Mouse (Mus musculus) heart, embryonic 16.5 days (tissue): ENCODE results near the gene Tpx2. TPM values are rescaled to one million over a fixed set of nuclear protein-coding genes. Genes with fewer than 3 reads are reported as not detected.

ENCODE experiments used
- ATAC-seq: fragments of 200-750 bp; cut with Nextera tagmentation; replicated peaks from 2 replicates; pipeline ENCODE4 v1.8.0; 2017; ENCODE audit warnings: moderate number of reproducible peaks; ENCODE audit not compliant: insufficient read depth, low FRiP score; ENCODE audit errors: extremely low read depth
- H3K27ac ChIP-seq: fragments of 300-500 bp; sonication (generic); 2 replicates; pipeline ENCODE4 v1.5.1; 2014; ENCODE audit warnings: mild to moderate bottlenecking, low read length, control low read depth, moderate library complexity
- H3K27me3 ChIP-seq: fragments of 300-500 bp; sonication (generic); 2 replicates; pipeline ENCODE4 v1.6.1; 2014; ENCODE audit warnings: low read length, mixed read lengths; ENCODE audit not compliant: control insufficient read depth, insufficient read depth
- H3K36me3 ChIP-seq: fragments of 300-500 bp; sonication (generic); 2 replicates; pipeline ENCODE4 v1.6.1; 2014; ENCODE audit not compliant: control insufficient read depth, insufficient read depth
- H3K4me1 ChIP-seq: fragments of 300-500 bp; sonication (generic); 2 replicates; pipeline ENCODE4 v1.6.1; 2014; ENCODE audit warnings: low read length, mixed read lengths; ENCODE audit not compliant: control insufficient read depth, insufficient read depth
- H3K4me2 ChIP-seq: fragments of 300-500 bp; sonication (generic); 2 replicates; pipeline ENCODE4 v1.6.1; 2014; ENCODE audit warnings: low read depth, mild to moderate bottlenecking, control low read depth, low read length
- H3K4me3 ChIP-seq: fragments of 300-500 bp; sonication (generic); 2 replicates; pipeline ENCODE4 v1.5.1; 2014; ENCODE audit warnings: mild to moderate bottlenecking, control low read depth, low read length
- H3K9ac ChIP-seq: fragments of 300-500 bp; sonication (generic); 2 replicates; pipeline ENCODE4 v1.6.1; 2014; ENCODE audit warnings: low read length, control low read depth
- H3K9me3 ChIP-seq: fragments of 300-500 bp; sonication (generic); replicated peaks from 2 replicates; pipeline ENCODE4 v1.6.1; 2016; ENCODE audit warnings: low read length; ENCODE audit not compliant: control insufficient read depth
- WGBS: fragments of 180-500 bp; shearing (Covaris S2); extraction: QIAGEN DNeasy Blood & Tissue Kit; methylation state at CpG from one replicate; pipeline ENCODE4 v1.1.7; 2014; 5-methylcytosine and 5-hydroxymethylcytosine counted together
- polyA plus RNA-seq: library from polyadenylated mRNA; unstranded; fragments of >200 nt; fragmentation: Nextera tagmentation; extraction: Ambion mirVana; gene quantifications from 2 replicates; pipeline ENCODE4 v1.2.1, GENCODE M21; 2015

The Tpx2 gene
- polyA plus RNA-seq = 45.4 and 55.1 TPM in 2 replicates

DNA sequence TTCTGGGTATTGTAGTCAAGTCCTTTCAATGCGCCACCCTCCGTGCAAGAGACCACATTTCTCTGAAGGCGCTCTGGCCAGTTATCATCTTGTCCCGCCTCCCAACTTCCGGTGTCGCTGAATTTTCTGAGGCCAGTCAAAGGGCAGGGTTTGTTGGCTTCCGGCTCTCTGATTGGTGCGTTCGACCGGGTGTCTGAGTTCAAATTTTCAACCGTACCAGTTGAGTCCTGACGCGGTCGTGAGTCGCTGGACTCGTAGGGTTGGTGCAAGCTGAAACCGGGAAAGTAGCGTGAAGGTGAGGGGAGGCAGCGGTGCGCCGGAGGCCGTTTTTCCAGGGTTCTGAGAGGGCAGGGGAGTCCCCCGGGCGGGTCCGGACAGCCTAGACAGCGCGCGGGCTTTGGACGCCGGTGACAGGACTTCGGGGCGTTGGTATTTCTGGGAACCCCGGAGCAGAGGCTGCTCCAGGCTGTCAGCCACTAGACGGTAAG is at the start of gene Tpx2:
Gene Tpx2 (plus strand): TSS at position 150 of the 488 bp plus-strand sequence.
- peaks cover 15% of the 10 kb centered on the region for H3K4me1 ChIP-seq

DNA sequence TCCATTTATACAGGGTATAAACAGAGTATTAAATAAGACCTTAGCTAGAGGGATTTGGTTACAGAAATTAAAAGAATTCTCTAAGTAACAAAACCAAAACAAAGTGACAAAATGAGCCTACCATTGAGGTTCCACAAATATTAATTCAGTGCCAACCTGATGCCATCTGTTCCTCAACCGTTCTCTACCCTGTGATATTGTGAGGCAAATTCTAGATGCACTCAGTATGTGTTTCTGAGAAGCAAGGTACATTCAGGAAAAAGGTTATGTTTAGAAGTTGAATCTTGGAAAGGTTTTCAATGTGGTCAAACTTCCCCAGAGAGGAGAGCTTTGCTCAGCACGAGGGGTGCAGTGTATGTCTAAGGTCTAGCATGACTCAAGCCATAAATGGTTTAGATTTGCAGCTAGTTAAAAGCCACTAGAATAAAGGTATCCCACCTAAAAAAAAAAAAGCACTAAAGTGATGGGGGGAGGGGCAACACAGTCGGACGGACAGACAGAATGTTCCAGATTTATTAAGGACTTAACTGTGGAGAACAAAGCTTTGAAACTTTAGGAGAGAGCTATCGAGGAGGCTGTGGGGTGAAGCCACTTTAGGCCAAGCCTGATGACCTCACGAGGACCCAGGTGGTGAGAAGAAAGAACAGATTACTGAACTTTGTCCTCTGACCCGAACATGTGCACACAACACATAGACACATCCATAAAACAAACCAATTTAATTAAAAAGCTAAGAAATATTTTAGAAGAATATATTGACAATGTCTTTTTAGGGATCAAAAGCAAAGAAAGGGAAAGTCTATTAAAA is 47.6 kb upstream of the Tpx2 start:
- H3K9me3 ChIP-seq = no peaks in the 10 kb centered on the region
- no peak overlapping the region for H3K27ac ChIP-seq
- no peak overlapping the region for H3K4me3 ChIP-seq
- H3K4me2 ChIP-seq = no peak overlapping the region
- H3K36me3 ChIP-seq = no peaks in the 10 kb centered on the region
- ATAC-seq = no peak
- peaks cover 16% of the 10 kb centered on the region for H3K4me1 ChIP-seq
- WGBS = 72% methylated on average over 7 of the region's 7 CpGs
- H3K9ac ChIP-seq = no peak overlapping the region
- H3K27me3 ChIP-seq = no peaks in the 10 kb centered on the region

More for the DNA sequence above, at the start of gene Tpx2:
- H3K27ac ChIP-seq = peak within 1 kb of the TSS; percentile 78
- peak within 1 kb of the TSS; percentile 65 for H3K4me2 ChIP-seq
- no peaks in the 10 kb centered on the region for H3K9me3 ChIP-seq
- peak within 1 kb of the TSS; percentile 68 for H3K4me3 ChIP-seq
- H3K27me3 ChIP-seq = no peaks in the 10 kb centered on the region
- peak within 1 kb of the TSS; percentile 80 for H3K9ac ChIP-seq
- 0% methylated on average over 34 of the region's 34 CpGs for WGBS
- peaks cover 5% of the 10 kb centered on the region; the same call in 1 of the 2 replicates for H3K36me3 ChIP-seq
- peak; percentile 99 for ATAC-seq

DNA sequence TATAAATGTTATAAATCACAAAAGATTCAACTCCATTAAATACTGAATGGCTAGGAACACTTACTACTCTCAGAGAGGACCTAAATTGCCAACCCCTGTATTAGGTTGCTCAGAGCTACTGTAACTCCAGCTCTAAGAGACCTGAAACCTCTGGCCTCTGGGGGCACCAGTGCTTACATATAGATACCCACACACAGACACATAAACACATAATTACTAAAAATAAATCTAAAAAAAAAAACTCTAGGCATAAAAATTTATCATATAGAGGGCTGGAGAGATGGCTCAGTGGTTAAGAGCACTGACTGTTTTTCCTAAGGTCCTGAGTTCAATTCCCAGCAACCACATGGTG is 47.0 kb upstream of the Tpx2 start:
- ATAC-seq = no peak
- H3K4me3 ChIP-seq = no peak overlapping the region

DNA sequence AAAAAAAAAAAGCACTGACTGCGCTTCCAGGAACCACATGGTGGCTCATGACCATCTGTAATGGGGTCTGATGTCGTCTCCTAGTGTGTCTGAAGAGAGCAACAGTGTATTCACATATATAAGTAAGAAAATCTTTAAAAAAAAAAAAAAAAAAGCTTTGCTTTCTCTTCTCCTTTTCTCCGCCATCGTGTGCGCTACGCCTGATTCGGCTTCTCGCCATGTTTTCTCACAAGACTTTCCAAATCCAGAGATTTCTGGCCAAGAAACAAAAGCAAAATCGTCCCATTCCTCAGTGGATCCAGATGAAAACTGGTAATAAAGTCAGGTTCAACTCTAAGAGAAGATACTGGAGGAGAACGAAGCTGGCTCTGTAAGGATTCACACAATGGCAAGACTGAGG is 45.5 kb upstream of the Tpx2 start:
- Histone ChIP-seq H3K9me3 (no peaks in the 10 kb centered on the region), H3K4me1 (peaks cover 29% of the 10 kb centered on the region)
- 92% methylated on average over 10 of the region's 10 CpGs for WGBS

More for the DNA sequence above, 47.0 kb upstream of the Tpx2 start:
- no peaks in the 10 kb centered on the region for H3K36me3 ChIP-seq
- no peaks in the 10 kb centered on the region for H3K27me3 ChIP-seq
- H3K4me1 ChIP-seq = peaks cover 20% of the 10 kb centered on the region
- no peak overlapping the region for H3K9ac ChIP-seq
- H3K27ac ChIP-seq = no peak overlapping the region
- no peak overlapping the region for H3K4me2 ChIP-seq
- H3K9me3 ChIP-seq = no peaks in the 10 kb centered on the region

DNA sequence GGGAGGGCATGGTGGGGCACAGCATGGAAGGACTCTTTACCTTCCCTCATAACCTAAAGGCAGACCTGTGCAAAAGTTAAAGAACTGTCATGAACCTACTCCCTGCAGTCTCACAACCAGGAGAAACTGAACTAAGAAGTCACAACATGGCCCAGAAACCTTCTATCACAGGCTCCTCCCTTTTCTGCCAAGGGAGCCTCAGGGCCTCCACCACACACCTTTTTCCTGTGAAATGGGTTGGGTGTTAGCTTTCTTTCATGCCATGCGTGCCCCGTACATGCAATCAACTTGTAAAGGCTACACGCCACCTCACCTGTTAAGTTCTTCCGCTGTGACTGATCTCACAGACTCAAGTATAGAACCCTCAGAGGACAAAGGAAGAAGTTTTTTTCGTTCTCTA is 44.7 kb upstream of the Tpx2 start:
- 91% methylated on average over 5 of the region's 5 CpGs for WGBS
- no peak overlapping the region for H3K9ac ChIP-seq
- peaks cover 24% of the 10 kb centered on the region for H3K4me1 ChIP-seq
- H3K27ac ChIP-seq = no peak overlapping the region
- H3K9me3 ChIP-seq = no peaks in the 10 kb centered on the region
- H3K4me2 ChIP-seq = no peak overlapping the region
- ATAC-seq = no peak
- no peaks in the 10 kb centered on the region for H3K27me3 ChIP-seq
- no peak overlapping the region for H3K4me3 ChIP-seq
- no peaks in the 10 kb centered on the region for H3K36me3 ChIP-seq

More for the DNA sequence above, 45.5 kb upstream of the Tpx2 start:
- no peak overlapping the region for H3K4me2 ChIP-seq
- H3K36me3 ChIP-seq = no peaks in the 10 kb centered on the region
- H3K27me3 ChIP-seq = no peaks in the 10 kb centered on the region
- H3K4me3 ChIP-seq = no peak overlapping the region
- no peak for ATAC-seq
- no peak overlapping the region for H3K27ac ChIP-seq
- H3K9ac ChIP-seq = no peak overlapping the region

DNA sequence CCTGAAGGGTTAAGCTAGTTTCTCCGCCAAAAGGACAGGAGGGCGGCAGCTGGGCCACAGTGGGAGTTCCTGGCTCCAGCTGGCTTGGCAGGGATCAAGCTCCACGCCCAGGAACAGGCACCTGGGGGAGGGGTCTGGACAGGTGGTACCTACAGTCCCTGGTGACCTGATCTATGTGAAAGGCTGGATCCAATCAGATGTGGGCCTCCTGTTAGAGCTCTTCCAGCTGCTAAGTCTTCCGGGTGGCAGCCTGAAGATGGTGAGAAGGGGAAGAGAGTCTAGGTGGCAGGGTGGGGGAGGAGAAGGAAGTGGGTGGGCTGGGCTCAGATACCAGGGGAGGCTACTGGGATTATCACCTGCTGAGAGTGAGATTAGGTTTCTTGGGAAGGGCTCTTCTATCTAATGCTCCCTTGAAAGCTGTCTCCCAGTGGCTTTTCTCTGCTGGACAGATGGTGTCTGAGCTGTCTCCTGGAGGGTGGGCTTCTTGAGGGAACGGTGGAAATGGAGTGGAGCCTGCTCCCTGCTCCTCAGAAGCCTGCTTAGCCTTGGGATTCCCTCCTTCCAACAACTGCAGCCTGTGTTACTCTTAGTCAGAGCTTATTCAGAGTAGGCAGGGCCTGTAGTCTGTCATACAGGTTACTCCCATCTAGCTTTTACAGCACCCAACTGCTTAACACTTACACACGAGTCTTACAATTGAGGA is 43.2 kb upstream of the Tpx2 start:
- WGBS = 15% methylated on average over 6 of the region's 6 CpGs
- Histone ChIP-seq H3K27ac (0 out of 2 replicates have a peak overlapping the region, but pooled peaks have one; percentile 10), H3K36me3 (no peaks in the 10 kb centered on the region), H3K4me3 (no peak overlapping the region), H3K27me3 (no peaks in the 10 kb centered on the region), H3K9me3 (no peaks in the 10 kb centered on the region), H3K4me2 (no peak overlapping the region), H3K9ac (no peak overlapping the region), H3K4me1 (peaks cover 24% of the 10 kb centered on the region)
- peak; percentile 53; the same call in 1 of the 2 replicates for ATAC-seq

DNA sequence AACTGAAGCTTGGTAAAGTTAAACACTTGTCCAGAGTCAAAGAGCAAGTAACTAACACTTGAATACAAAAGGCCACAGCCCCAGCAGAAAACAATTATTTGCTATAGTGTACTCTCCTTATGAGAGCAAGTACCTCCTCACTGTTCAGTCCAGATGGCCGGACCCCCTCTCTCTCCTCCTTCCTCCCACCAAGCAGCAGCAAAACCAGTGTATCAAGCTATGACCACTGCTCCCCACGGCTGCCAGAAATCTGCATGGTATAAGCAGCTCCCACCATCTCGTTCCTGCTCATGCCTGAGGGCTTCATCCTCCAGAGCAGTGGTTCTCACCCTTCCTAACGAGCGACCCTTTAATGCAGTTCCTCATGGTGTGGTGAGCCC is 42.7 kb upstream of the Tpx2 start:
- H3K9me3 ChIP-seq = no peaks in the 10 kb centered on the region
- H3K36me3 ChIP-seq = no peaks in the 10 kb centered on the region
- no peak overlapping the region for H3K9ac ChIP-seq
- H3K27me3 ChIP-seq = no peaks in the 10 kb centered on the region
- H3K4me2 ChIP-seq = no peak overlapping the region
- ATAC-seq = no peak
- H3K27ac ChIP-seq = no peak overlapping the region
- peaks cover 24% of the 10 kb centered on the region for H3K4me1 ChIP-seq
- WGBS = 60% methylated on average over 5 of the region's 5 CpGs
- H3K4me3 ChIP-seq = no peak overlapping the region

DNA sequence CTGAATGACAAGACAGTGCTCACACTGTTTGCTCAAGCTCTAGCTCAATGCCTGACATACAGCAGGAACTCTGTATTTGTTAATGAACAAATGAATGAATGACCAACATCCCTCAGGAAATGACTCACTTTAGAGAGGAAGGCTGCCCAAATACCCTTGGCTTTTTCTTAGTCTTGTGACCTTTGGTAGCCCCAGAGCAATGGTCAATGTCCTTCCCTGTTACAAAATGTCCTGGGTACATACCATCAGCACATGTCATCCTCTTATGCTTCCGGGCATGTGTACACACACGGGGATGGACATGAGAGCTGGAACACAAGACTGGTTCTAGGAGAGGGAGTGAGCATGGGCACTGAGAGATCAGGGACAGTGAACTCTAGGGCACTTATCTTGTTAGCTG is 41.7 kb upstream of the Tpx2 start:
- H3K4me1 ChIP-seq = peaks cover 30% of the 10 kb centered on the region
- 46% methylated on average over 2 of the region's 2 CpGs for WGBS
- peak overlapping the region; percentile 2; the same call in 1 of the 2 replicates for H3K27ac ChIP-seq
- no peaks in the 10 kb centered on the region for H3K27me3 ChIP-seq
- no peak overlapping the region for H3K4me2 ChIP-seq
- H3K4me3 ChIP-seq = no peak overlapping the region
- H3K9ac ChIP-seq = no peak overlapping the region
- H3K9me3 ChIP-seq = no peaks in the 10 kb centered on the region
- no peak for ATAC-seq
- H3K36me3 ChIP-seq = no peaks in the 10 kb centered on the region

DNA sequence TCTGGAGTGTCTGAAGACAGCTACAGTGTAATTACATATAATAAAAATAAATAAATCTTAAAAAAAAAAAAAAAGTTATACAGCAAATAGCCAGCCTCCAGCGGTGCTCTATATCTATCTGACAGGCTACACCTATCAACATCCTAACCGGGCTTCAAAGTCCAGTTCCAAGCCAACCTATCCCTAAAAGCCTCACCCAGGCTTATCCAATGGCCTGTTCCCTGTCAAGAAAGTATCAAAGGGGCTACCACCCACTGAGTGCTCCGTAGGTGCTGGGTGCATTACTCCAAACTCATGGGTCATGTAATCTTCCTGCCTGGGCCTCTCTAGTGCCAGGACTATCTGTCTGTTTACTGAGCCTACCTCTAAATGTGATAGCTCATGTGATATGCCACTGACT is 39.6 kb upstream of the Tpx2 start:
- H3K9me3 ChIP-seq = no peaks in the 10 kb centered on the region
- H3K27me3 ChIP-seq = no peaks in the 10 kb centered on the region
- H3K4me3 ChIP-seq = no peak overlapping the region
- 73% methylated on average over 3 of the region's 3 CpGs for WGBS
- peaks cover 41% of the 10 kb centered on the region for H3K4me1 ChIP-seq
- ATAC-seq = no peak
- H3K36me3 ChIP-seq = no peaks in the 10 kb centered on the region
- H3K4me2 ChIP-seq = no peak overlapping the region
- no peak overlapping the region for H3K27ac ChIP-seq
- no peak overlapping the region for H3K9ac ChIP-seq
